Mouse (Mus musculus): ENCODE data around the gene Gm21992. TPM values are rescaled to one million over a fixed set of nuclear protein-coding genes. Genes with fewer than 3 reads are reported as not detected.

The Gm21992 gene
- 10.9 and 14.2 TPM in 2 replicates for polyA plus RNA-seq (2012; rRNA removed)

GRCm38 (mm10) chr19:4811063-4811908, at the start of gene Gm21992, which contains the start of gene Rbm14:
Gene Gm21992 (minus strand): TSS chr19:4811612.
Gene Rbm14 (minus strand): TSS chr19:4811634.

GRCm38 (mm10) chr19:4854552-4855469, 43.4 kb upstream of the Gm21992 start, which contains the start of gene Ctsf:
Gene Ctsf (plus strand): TSS chr19:4855130.

GRCm38 (mm10) chr19:4839149-4839548, 27.7 kb upstream of the Gm21992 start, which contains the start of the genes Ccs and Ccdc87:
Gene Ccs (minus strand): TSS chr19:4839332.
Gene Ccdc87 (plus strand): TSS chr19:4839366.

GRCm38 (mm10) chr19:4793831-4794422, 17.5 kb downstream of the Gm21992 start, which contains the start of gene Rbm4:
Gene Rbm4 (minus strand): TSS chr19:4793901.

GRCm38 (mm10) chr19:4756193-4756911, 55.1 kb downstream of the Gm21992 start, which contains the start of gene Rbm4b:
Gene Rbm4b (plus strand): TSS chr19:4756497.

GRCm38 (mm10) chr19:4711098-4711600, 100.3 kb downstream of the Gm21992 start, which contains the start of gene Sptbn2:
Gene Sptbn2 (plus strand): TSS chr19:4711167.

GRCm38 (mm10) chr19:4698205-4698677, 113.2 kb downstream of the Gm21992 start, which contains the start of gene Gm960:
Gene Gm960 (minus strand): TSS chr19:4698668.

Other genes with a start within 250 kb of the Gm21992 start
- gene Lrfn4, start 195.9 kb downstream of the Gm21992 start, polyA plus RNA-seq (2012; rRNA removed) = 22.4 and 32.7 TPM in 2 replicates
- gene Rce1, start 186.0 kb downstream of the Gm21992 start, polyA plus RNA-seq (2012; rRNA removed) = 65.3 and 76.9 TPM in 2 replicates
- 0.28 TPM in 1 of 2 replicates, not detected in the other for gene Gm960, start 112.9 kb downstream of the Gm21992 start, polyA plus RNA-seq (2012; rRNA removed)
- 2.7 and 2.8 TPM in 2 replicates for gene Sptbn2, start 100.4 kb downstream of the Gm21992 start, polyA plus RNA-seq (2012; rRNA removed)
- gene Rbm4b, start 55.1 kb downstream of the Gm21992 start, polyA plus RNA-seq (2012; rRNA removed) = 1.8 and 1.9 TPM in 2 replicates
- gene Rbm4, start 17.7 kb downstream of the Gm21992 start, polyA plus RNA-seq (2012; rRNA removed) = 7.1 and 8.2 TPM in 2 replicates
- gene Rbm14, start within 50 bp of the Gm21992 start, polyA plus RNA-seq (2012; rRNA removed) = 32.4 and 33.3 TPM in 2 replicates
- 23.8 and 24.3 TPM in 2 replicates for gene Ccs, start 27.7 kb upstream of the Gm21992 start, polyA plus RNA-seq (2012; rRNA removed)
- 0.02 TPM in 1 of 2 replicates, not detected in the other for gene Ccdc87, start 27.8 kb upstream of the Gm21992 start, polyA plus RNA-seq (2012; rRNA removed)
- 45.7 and 55.3 TPM in 2 replicates for gene Ctsf, start 43.5 kb upstream of the Gm21992 start, polyA plus RNA-seq (2012; rRNA removed)
- 1.5 and 5.9 TPM in 2 replicates for gene Actn3, start 66.3 kb upstream of the Gm21992 start, polyA plus RNA-seq (2012; rRNA removed)
- 12.6 and 15.1 TPM in 2 replicates for gene Zdhhc24, start 67.1 kb upstream of the Gm21992 start, polyA plus RNA-seq (2012; rRNA removed)
- 1.3 and 1.4 TPM in 2 replicates for gene Bbs1, start 95.0 kb upstream of the Gm21992 start, polyA plus RNA-seq (2012; rRNA removed)
- gene Dpp3, start 116.7 kb upstream of the Gm21992 start, polyA plus RNA-seq (2012; rRNA removed) = 105 and 113 TPM in 2 replicates
- 2.4 and 2.7 TPM in 2 replicates for gene Peli3, start 131.5 kb upstream of the Gm21992 start, polyA plus RNA-seq (2012; rRNA removed)
- 5.0 and 6.0 TPM in 2 replicates for gene Mrpl11, start 150.5 kb upstream of the Gm21992 start, polyA plus RNA-seq (2012; rRNA removed)
- gene Npas4, start 178.7 kb upstream of the Gm21992 start, polyA plus RNA-seq (2012; rRNA removed) = 2.9 and 3.7 TPM in 2 replicates
- 4.5 and 5.5 TPM in 2 replicates for gene Slc29a2, start 212.2 kb upstream of the Gm21992 start, polyA plus RNA-seq (2012; rRNA removed)
- 9.1 and 12.1 TPM in 2 replicates for gene B4gat1, start 227.2 kb upstream of the Gm21992 start, polyA plus RNA-seq (2012; rRNA removed)
- gene AC124502.3, start 227.3 kb upstream of the Gm21992 start, polyA plus RNA-seq (2012; rRNA removed) = 0.42 and 2.6 TPM in 2 replicates
- 70.6 and 73.0 TPM in 2 replicates for gene Brms1, start 229.7 kb upstream of the Gm21992 start, polyA plus RNA-seq (2012; rRNA removed)
- gene Rin1, start 238.9 kb upstream of the Gm21992 start, polyA plus RNA-seq (2012; rRNA removed) = 15.4 and 15.8 TPM in 2 replicates

Data from stomach, adult 2 months (tissue).